Mouse (Mus musculus) liver, embryonic 14.5 days (tissue): Measurements from ENCODE around the gene Acot7. TPM values are rescaled to one million over a fixed set of nuclear protein-coding genes. Genes with fewer than 3 reads are reported as not detected.

ENCODE experiments used
- ATAC-seq: fragments of 200-750 bp; cut with Nextera tagmentation; 2 replicates; pipeline ENCODE4 v1.8.0; 2017; ENCODE audit warnings: moderate number of reproducible peaks, mild to moderate bottlenecking, moderate library complexity; ENCODE audit not compliant: insufficient read depth
- DNase-seq, 3 experiments: peaks; one replicate each; pipeline ENCODE4 v3.0.0-alpha.2; 2012 to 2013; ENCODE audit warnings: low read depth in 3 of 3, low spot score in 3 of 3
- H3K27ac ChIP-seq: fragments of 300-500 bp; sonication (generic); 2 replicates; pipeline ENCODE4 v1.5.1; 2014; ENCODE audit warnings: moderate library complexity, mild to moderate bottlenecking, control low read depth, inconsistent platforms
- H3K27me3 ChIP-seq: fragments of 300-500 bp; sonication (generic); 2 replicates; pipeline ENCODE4 v1.6.1; 2014; ENCODE audit warnings: mild to moderate bottlenecking, low read length, moderate library complexity; ENCODE audit not compliant: control insufficient read depth, insufficient read depth
- H3K36me3 ChIP-seq: fragments of 300-500 bp; sonication (generic); replicated peaks from 2 replicates; pipeline ENCODE4 v1.6.1; 2014; ENCODE audit warnings: low read depth; ENCODE audit not compliant: control insufficient read depth, insufficient read depth
- H3K4me1 ChIP-seq, 2 experiments: fragments of 200-500 bp in 1 of 2; fragments of 300-500 bp in 1 of 2; sonication (generic) in 1 of 2; replicated peaks; 2 replicates each; pipeline ENCODE4 v1.6.1; 2012 to 2014; ENCODE audit warnings: antibody characterized with exemption in 1 of 2, inconsistent platforms in 1 of 2, low read length in 1 of 2; ENCODE audit not compliant: control insufficient read depth in 2 of 2, insufficient read depth in 2 of 2
- H3K4me2 ChIP-seq: fragments of 300-500 bp; sonication (generic); 2 replicates; pipeline ENCODE4 v1.6.1; 2014; ENCODE audit warnings: low read depth, mild to moderate bottlenecking, control low read depth, moderate library complexity
- H3K4me3 ChIP-seq, 2 experiments: fragments of 200-500 bp in 1 of 2; fragments of 300-500 bp in 1 of 2; sonication (generic) in 1 of 2; 2 replicates each; pipeline ENCODE4 v1.5.1; 2012 to 2014; ENCODE audit warnings: low read depth in 2 of 2, low read length in 2 of 2, mild to moderate bottlenecking in 2 of 2, control low read depth in 1 of 2, inconsistent platforms in 1 of 2, moderate library complexity in 1 of 2; ENCODE audit not compliant: insufficient read depth in 1 of 2
- H3K9ac ChIP-seq: fragments of 300-500 bp; sonication (generic); replicated peaks from 2 replicates; pipeline ENCODE4 v1.6.1; 2014; ENCODE audit warnings: mild to moderate bottlenecking, control low read depth, moderate library complexity
- H3K9me3 ChIP-seq: fragments of 300-500 bp; sonication (generic); 2 replicates; pipeline ENCODE4 v1.6.1; 2016; ENCODE audit warnings: low read length, mixed read lengths; ENCODE audit not compliant: control insufficient read depth
- CTCF ChIP-seq: IDR thresholded peaks from 2 replicates; pipeline ENCODE4 v1.5.1; 2016; ENCODE audit warnings: antibody characterized with exemption, low read depth, control low read depth
- EP300 ChIP-seq: IDR thresholded peaks from 2 replicates; pipeline ENCODE4 v1.6.1; 2016; ENCODE audit warnings: antibody characterized with exemption, low read depth
- WGBS: fragments of 180-500 bp; shearing (Covaris S2); extraction: QIAGEN DNeasy Blood & Tissue Kit; methylation state at CpG from one replicate; pipeline ENCODE4 v1.1.7; 2014; ENCODE audit not compliant: insufficient replicate concordance; 5-methylcytosine and 5-hydroxymethylcytosine counted together
- polyA plus RNA-seq, 2 experiments: library from polyadenylated mRNA; depleted of rRNA in 1 of 2; stranded (reverse) in 1 of 2; unstranded in 1 of 2; fragments of >200 nt; fragmentation: Nextera tagmentation in 1 of 2; extraction: Ambion mirVana in 1 of 2; gene quantifications; 2 replicates each; pipeline versions ENCODE4 v1.2.1 to v1.2.3; 2012 to 2014

The Acot7 gene
- polyA plus RNA-seq, 2 experiments: 12.5 to 13.0 TPM

- no peak for ATAC-seq
- no peaks in the 10 kb centered on the region for H3K36me3 ChIP-seq
Observed at GRCm38 (mm10) chr4:152278986-152279385, 101.1 kb downstream of the Acot7 start.

DNA sequence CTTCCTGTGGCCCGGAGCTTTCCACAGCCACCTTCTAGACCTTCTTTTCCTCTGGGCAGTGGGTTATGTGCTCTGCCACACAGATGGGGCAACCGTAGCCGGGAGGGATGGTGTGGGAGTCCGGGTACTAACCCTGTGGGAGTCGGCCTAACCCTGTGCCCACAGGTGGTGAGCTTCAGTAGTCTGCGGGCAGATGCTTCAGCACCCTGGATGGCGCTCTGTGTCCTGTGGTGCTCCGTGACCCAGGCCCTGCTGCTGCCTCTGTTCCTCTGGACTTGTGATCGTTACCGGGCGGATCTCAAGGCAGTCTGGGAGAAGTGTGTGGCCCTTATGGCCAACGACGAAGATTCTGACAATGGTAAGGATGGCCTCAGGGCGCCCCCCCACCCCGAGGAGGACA lies 103.7 kb downstream of the Acot7 start:
- H3K4me3 ChIP-seq: no peak overlapping the region
- H3K9me3 ChIP-seq: no peaks in the 10 kb centered on the region
- no peaks in the 10 kb centered on the region for H3K36me3 ChIP-seq
- DNase-seq (no peak), ATAC-seq (no peak)
- 40% methylated on average over 15 of the region's 15 CpGs for WGBS
- peaks cover 53% of the 10 kb centered on the region for H3K27me3 ChIP-seq
- no peak for TF ChIP-seq CTCF
- no peak for TF ChIP-seq EP300
- H3K4me2 ChIP-seq: no peak overlapping the region
- no peak overlapping the region for H3K27ac ChIP-seq
- no peaks in the 10 kb centered on the region for H3K4me1 ChIP-seq
- no peak overlapping the region for H3K9ac ChIP-seq

More at GRCm38 (mm10) chr4:152278986-152279385, 101.1 kb downstream of the Acot7 start:
- H3K4me1 ChIP-seq: no peaks in the 10 kb centered on the region
- no peak overlapping the region for H3K27ac ChIP-seq
- TF ChIP-seq EP300 (no peak), CTCF (no peak)
- WGBS: 77% methylated on average over 23 of the region's 23 CpGs
- no peak overlapping the region for H3K4me3 ChIP-seq
- no peak for DNase-seq
- no peak overlapping the region for H3K4me2 ChIP-seq
- H3K9ac ChIP-seq: no peak overlapping the region
- no peaks in the 10 kb centered on the region for H3K9me3 ChIP-seq
- peaks cover 49% of the 10 kb centered on the region for H3K27me3 ChIP-seq

GRCm38 (mm10) chr4:152282721-152283120 lies 104.8 kb downstream of the Acot7 start:
- Histone ChIP-seq H3K9ac (no peak overlapping the region), H3K4me1 (no peaks in the 10 kb centered on the region), H3K4me3 (peak overlapping the region in 1 of 2 experiments; percentile 6; a peak in 1 of 4 replicates), H3K27ac (no peak overlapping the region), H3K9me3 (no peaks in the 10 kb centered on the region), H3K36me3 (no peaks in the 10 kb centered on the region), H3K4me2 (peak overlapping the region; percentile 41), H3K27me3 (peaks cover 64% of the 10 kb centered on the region)
- ATAC-seq: no peak
- 19% methylated on average over 34 of the region's 34 CpGs for WGBS
- TF ChIP-seq CTCF (no peak), EP300 (no peak)
- no peak for DNase-seq

DNA sequence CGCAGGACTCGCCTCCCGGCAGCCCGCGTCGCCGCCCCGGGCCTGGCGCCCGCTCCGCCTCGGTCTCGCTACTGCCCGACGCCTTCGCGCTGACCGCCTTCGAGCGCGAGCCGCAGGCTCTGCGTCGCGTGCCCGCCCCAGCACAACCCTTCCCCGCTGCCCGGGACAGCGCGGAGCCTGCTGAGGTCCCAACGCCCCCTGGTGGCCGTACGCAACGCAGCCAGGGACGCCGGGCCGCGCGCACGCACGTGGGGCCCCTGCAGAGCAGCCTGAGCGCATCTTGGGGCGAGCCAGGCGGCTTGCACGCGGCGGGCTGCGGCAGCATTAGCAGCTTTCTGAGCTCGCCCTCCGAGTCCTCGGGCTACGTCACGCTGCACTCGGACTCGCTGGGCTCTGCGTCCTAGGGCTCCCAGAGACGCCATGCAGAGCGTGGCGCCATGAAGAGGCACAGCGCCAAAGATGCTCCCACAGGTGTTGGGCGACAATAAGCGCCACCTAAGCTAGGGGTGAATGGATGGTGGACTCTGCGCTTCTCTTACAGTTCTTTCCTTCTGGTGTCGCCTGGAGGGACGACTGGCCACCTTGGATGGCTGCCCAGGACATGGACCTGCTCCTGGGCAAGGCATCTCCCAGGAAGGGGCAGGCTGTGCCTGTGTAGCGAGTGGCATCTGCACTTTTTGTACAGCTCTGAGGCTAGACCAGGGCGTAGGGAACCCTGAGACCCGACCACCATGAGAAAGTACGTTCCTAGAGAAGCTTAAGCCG lies 105.4 kb downstream of the Acot7 start:
- DNase-seq (peak in 2 of 3 experiments; percentile 41 to 53), ATAC-seq (peak; percentile 72; the same call in 1 of the 2 replicates)
- WGBS: 4% methylated on average over 70 of the region's 70 CpGs
- H3K4me1 ChIP-seq: no peaks in the 10 kb centered on the region
- no peaks in the 10 kb centered on the region for H3K36me3 ChIP-seq
- peak overlapping the region; percentile 41 for H3K4me2 ChIP-seq
- no peak for TF ChIP-seq EP300
- TF ChIP-seq CTCF: peak; percentile 78
- no peak overlapping the region for H3K9ac ChIP-seq
- peaks cover 70% of the 10 kb centered on the region for H3K27me3 ChIP-seq
- H3K4me3 ChIP-seq: peak overlapping the region in 1 of 2 experiments; percentile 6; a peak in 1 of 4 replicates
- no peaks in the 10 kb centered on the region for H3K9me3 ChIP-seq
- H3K27ac ChIP-seq: no peak overlapping the region

DNA sequence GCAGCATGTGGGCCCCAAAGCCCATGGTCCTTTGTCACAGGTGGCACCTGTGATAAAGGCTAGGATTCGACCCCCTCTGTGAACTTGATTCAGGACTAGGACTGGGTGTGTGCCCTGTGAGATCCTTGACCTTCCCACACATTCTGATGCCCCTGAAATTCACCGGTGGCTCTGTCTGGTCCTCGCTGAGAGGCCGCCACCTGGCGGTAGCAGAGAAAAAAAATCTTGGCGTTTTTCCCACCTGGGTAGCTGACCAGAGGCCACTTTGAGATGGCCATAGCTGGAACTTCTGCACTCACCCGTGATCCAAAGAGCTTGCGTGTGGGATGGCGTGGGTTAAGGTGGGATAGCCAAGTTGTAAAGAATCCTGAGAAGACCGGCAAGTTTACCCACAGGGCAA lies 107.6 kb downstream of the Acot7 start:
- 3% methylated on average over 10 of the region's 10 CpGs for WGBS
- H3K4me1 ChIP-seq: no peaks in the 10 kb centered on the region
- DNase-seq: no peak

More for the DNA sequence above, 107.6 kb downstream of the Acot7 start:
- Histone ChIP-seq H3K9me3 (no peaks in the 10 kb centered on the region), H3K27me3 (peaks cover 83% of the 10 kb centered on the region), H3K4me3 (no peak overlapping the region), H3K9ac (no peak overlapping the region), H3K27ac (no peak overlapping the region), H3K36me3 (no peaks in the 10 kb centered on the region), H3K4me2 (no peak overlapping the region)
- ATAC-seq: no peak
- no peak for TF ChIP-seq EP300
- peak; percentile 77 for TF ChIP-seq CTCF
